Mouse (Mus musculus) layer of hippocampus, adult 2 months (tissue): ENCODE measurements around the gene Ttyh2. TPM values are rescaled to one million over a fixed set of nuclear protein-coding genes. Genes with fewer than 3 reads are reported as not detected.

Source experiments
- DNase-seq, 2 experiments: peaks; one replicate each; pipeline ENCODE4 v3.0.0; 2022; ENCODE audit warnings: low spot score in 2 of 2
- H3K27ac ChIP-seq: fragments of 200-600 bp; 2 replicates; pipeline ENCODE4 v1.8.1; 2022
- H3K4me3 ChIP-seq: fragments of 200-600 bp; 2 replicates; pipeline ENCODE4 v1.8.1; 2022; ENCODE audit warnings: mild to moderate bottlenecking
- CTCF ChIP-seq: fragments of 200-600 bp; conservative IDR thresholded peaks from 2 replicates; pipeline ENCODE4 v1.8.1; 2022; ENCODE audit warnings: antibody characterized with exemption, mild to moderate bottlenecking, moderate library complexity
- total RNA-seq, 2 experiments: library from RNA; stranded (reverse); gene quantifications; 2 replicates each; pipeline ENCODE4 v1.2.3; 2021

The Ttyh2 gene
- total RNA-seq, 2 experiments from 2014 or later = 24.4 to 27.8 TPM

DNA sequence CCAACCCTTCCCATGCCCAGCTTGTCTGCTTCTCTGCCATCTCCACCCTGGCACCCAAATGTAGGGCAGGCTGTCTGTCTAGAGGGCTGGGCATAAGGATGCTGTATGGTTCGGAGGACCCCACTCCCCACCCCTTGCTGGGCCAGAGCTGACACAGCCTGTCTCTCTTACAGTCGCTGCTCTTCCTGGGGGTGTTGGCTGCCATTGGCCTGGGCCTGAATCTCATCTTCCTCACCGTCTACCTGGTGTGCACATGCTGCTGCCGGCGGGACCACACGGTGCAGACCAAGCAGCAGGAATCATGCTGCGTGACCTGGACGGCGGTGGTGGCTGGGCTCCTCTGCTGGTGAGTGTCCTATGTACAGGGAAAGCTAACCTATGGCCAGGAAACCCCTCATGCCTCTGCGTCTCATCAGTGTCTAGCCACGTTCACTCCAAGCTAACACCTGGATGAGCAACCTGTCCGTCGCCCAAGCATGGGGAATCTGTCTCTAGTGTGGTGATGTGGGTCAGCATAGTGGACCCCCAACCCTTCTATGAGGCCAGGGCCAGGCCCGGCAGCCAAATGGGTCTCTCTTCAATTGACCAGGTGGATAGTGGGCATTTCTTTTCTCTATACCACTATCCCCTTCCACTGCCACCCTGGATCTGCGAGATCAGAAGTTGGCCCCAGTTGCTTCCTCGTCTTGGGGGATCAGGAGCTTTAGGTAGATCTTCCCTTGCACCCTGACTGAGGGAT, 11.2 kb downstream of the Ttyh2 start:
- H3K27ac ChIP-seq = no peak overlapping the region
- no peak for DNase-seq
- no peak overlapping the region for H3K4me3 ChIP-seq
- no peak for TF ChIP-seq CTCF

DNA sequence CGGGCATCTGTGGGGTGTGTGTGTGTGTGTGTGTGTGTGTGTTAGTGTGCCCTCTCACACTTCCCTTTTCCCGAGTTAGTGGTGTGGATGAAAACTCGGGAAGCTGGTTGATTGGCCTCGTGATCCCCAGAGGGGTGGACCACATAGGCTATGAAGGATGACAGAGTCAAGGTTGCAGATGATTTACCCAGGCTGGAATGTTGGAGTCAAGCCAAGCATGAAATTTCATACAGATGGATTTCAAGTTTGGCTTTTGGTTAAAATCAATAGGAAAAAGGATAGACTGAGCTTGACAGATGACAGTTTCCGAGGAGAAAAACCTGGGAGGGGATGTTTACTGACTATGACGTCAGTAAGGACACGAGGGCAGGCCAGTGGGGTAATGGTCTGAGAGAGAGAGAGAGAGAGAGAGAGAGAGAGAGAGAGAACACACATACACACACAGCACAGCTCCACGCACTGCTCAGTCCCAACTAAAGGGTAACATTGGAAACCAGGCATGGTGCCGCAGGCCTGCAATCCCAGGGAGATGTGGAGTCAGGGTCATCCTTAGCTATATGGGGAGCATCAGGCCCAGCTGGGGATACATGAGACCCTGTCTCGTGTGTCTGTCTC, 12.4 kb downstream of the Ttyh2 start:
- Histone ChIP-seq H3K4me3 (no peak overlapping the region), H3K27ac (peak overlapping the region; percentile 55)
- no peak for DNase-seq
- no peak for TF ChIP-seq CTCF

GRCm38 (mm10) chr11:114688729-114689128, 13.5 kb downstream of the Ttyh2 start:
- TF ChIP-seq CTCF = no peak
- H3K27ac ChIP-seq = no peak overlapping the region
- no peak for DNase-seq
- no peak overlapping the region for H3K4me3 ChIP-seq

DNA sequence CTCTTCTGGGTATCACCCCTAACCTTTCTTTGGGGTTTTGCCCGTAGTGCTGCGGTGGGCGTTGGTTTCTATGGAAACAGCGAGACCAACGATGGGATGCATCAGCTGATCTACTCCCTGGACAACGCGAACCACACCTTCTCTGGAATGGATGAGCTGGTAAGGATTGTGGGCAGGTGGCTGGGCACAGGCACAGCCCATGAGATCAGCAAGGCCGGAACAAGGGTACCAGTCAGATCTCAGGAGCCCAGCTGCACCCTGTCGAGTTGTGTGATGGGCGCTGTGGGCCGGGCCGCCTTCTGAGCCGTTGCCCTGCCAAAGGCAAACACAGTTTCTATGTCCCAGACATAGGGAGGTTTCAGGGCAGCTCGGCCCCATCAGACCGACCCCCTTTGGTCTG, 15.0 kb downstream of the Ttyh2 start:
- Histone ChIP-seq H3K27ac (peak overlapping the region; percentile 56), H3K4me3 (no peak overlapping the region)
- DNase-seq = no peak
- no peak for TF ChIP-seq CTCF

- no peak for DNase-seq
- H3K4me3 ChIP-seq = no peak overlapping the region
- H3K27ac ChIP-seq = peak overlapping the region; percentile 56; the same call in 1 of the 2 replicates
- no peak for TF ChIP-seq CTCF
These were observed 16.4 kb downstream of the Ttyh2 start for GRCm38 (mm10) chr11:114691454-114692182.

DNA sequence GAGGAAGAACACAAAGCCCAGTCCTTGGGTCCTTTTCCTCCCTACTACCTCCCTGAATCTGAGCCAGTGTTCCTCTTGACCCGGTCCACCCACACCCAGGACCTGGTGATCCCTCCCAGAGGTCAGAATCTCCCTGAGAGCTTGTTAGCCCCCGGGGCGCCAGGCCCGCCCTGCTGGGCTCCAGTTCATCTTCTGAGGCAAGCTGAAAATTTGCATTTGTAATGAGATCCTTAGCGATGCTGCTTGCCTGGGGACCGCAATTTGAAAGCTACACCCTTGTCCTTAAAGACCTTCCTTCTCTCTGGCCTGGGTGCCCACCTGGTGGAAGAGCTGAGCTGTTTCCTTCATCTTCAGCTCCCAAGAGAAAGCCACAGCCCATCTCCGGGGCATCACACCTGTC, 17.4 kb downstream of the Ttyh2 start:
- TF ChIP-seq CTCF = no peak
- Histone ChIP-seq H3K4me3 (no peak overlapping the region), H3K27ac (peak overlapping the region; percentile 56; the same call in 1 of the 2 replicates)
- no peak for DNase-seq

DNA sequence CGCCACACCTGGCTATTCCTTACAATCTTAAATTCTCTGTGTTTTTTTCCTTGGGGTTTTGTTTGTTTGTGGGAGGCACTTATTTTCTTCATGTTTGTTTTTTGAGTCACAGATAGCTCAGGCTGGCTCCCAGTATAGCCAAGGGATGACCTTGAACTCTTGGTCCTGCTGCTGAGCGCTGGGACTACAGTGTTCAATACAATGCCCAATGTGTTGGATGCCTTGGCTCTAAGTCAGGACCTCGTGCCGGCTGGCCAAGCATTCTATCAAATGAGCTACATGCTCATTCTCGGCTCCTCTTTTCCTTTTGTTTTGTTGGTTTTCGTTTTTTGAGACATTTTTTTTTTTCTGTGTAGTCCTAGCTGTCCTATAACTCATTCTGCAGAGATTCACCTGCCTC, 18.2 kb downstream of the Ttyh2 start:
- Histone ChIP-seq H3K4me3 (no peak overlapping the region), H3K27ac (peak overlapping the region; percentile 56)
- DNase-seq = no peak
- TF ChIP-seq CTCF = no peak

- no peak for DNase-seq
- no peak overlapping the region for H3K4me3 ChIP-seq
- no peak for TF ChIP-seq CTCF
- peak overlapping the region; percentile 56 for H3K27ac ChIP-seq
These were observed 19.2 kb downstream of the Ttyh2 start for GRCm38 (mm10) chr11:114694451-114694850.

GRCm38 (mm10) chr11:114698496-114698895, 23.3 kb downstream of the Ttyh2 start:
- TF ChIP-seq CTCF = no peak
- H3K27ac ChIP-seq = no peak overlapping the region
- no peak overlapping the region for H3K4me3 ChIP-seq
- DNase-seq = no peak

DNA sequence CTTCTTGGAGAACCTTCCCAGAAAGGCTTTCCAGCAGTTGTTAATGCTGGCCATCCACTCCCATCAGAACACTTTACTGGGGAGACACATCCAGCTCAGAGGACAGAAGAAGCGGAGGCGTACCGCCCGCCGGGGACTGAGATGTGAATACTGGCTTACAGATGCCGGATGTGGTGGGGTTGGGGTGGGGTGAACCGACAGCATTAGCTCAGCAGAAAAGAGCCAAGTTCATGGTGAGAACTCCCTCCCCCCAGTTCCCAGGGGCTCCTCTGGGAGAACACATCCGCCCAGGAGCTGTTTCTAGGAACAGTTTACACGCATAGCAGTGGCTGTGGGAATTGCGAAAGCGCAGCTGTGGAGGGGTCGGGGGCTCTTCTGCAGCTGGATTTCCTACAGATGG, 24.3 kb downstream of the Ttyh2 start:
- TF ChIP-seq CTCF = no peak
- H3K27ac ChIP-seq = no peak overlapping the region
- DNase-seq = no peak

GRCm38 (mm10) chr11:114702311-114702995, 27.2 kb downstream of the Ttyh2 start:
- no peak for DNase-seq
- peak overlapping the region; percentile 61 for H3K27ac ChIP-seq
- no peak overlapping the region for H3K4me3 ChIP-seq
- no peak for TF ChIP-seq CTCF

More for the DNA sequence above, 24.3 kb downstream of the Ttyh2 start:
- no peak overlapping the region for H3K4me3 ChIP-seq

GRCm38 (mm10) chr11:114702996-114703361, 27.7 kb downstream of the Ttyh2 start:
- no peak for DNase-seq
- Histone ChIP-seq H3K27ac (peak overlapping the region; percentile 82), H3K4me3 (no peak overlapping the region)
- no peak for TF ChIP-seq CTCF
